Mouse (Mus musculus) MEL (cell line): ENCODE data around the gene Adcy3.

Experiments
- BHLHE40 ChIP-seq: IDR thresholded peaks from 2 replicates; pipeline ENCODE4 v1.6.1; 2012; ENCODE audit warnings: low read depth, mild to moderate bottlenecking, inconsistent platforms, low read length, improper control_type of control experiment, borderline replicate concordance
- CTCF ChIP-seq, 3 experiments: IDR thresholded peaks in 2 of 3; conservative IDR thresholded peaks in 1 of 3; 2 replicates each; pipeline ENCODE4 v1.5.1; 2011 to 2012; ENCODE audit warnings: low read length in 3 of 3, low read depth in 2 of 3, mild to moderate bottlenecking in 2 of 3, improper control_type of control experiment in 1 of 3, inconsistent platforms in 1 of 3, mixed read lengths in 1 of 3, moderate library complexity in 1 of 3; ENCODE audit not compliant: control insufficient read depth in 1 of 3, insufficient read depth in 1 of 3, poor library complexity in 1 of 3, severe bottlenecking in 1 of 3
- EP300 ChIP-seq, 2 experiments: IDR thresholded peaks; 2 replicates each; pipeline ENCODE4 v1.6.1; 2011; ENCODE audit warnings: improper control_type of control experiment in 2 of 2, low read length in 2 of 2, low read depth in 1 of 2, mild to moderate bottlenecking in 1 of 2
- GATA1 ChIP-seq: IDR thresholded peaks from 2 replicates; pipeline ENCODE4 v1.6.1; 2011; ENCODE audit warnings: low read depth, low read length, improper control_type of control experiment
- KAT2A ChIP-seq: conservative IDR thresholded peaks from 2 replicates; pipeline ENCODE4 v1.6.1; 2012; ENCODE audit warnings: low read depth, low read length, improper control_type of control experiment, inconsistent platforms
- MAFK ChIP-seq: IDR thresholded peaks from 2 replicates; pipeline ENCODE4 v1.6.1; 2011; ENCODE audit warnings: low read depth, mild to moderate bottlenecking, low read length, improper control_type of control experiment, borderline replicate concordance
- POLR2A ChIP-seq, 2 experiments: IDR thresholded peaks; 2 replicates each; pipeline ENCODE4 v1.6.1; 2011 to 2012; ENCODE audit warnings: low read length in 2 of 2, mild to moderate bottlenecking in 2 of 2, control low read depth in 1 of 2, improper control_type of control experiment in 1 of 2, low read depth in 1 of 2, moderate library complexity in 1 of 2; ENCODE audit not compliant: control insufficient read depth in 1 of 2, insufficient read depth in 1 of 2, poor library complexity in 1 of 2
- RCOR1 ChIP-seq: IDR thresholded peaks from 2 replicates; pipeline ENCODE4 v1.6.1; 2012; ENCODE audit warnings: low read depth, mild to moderate bottlenecking, inconsistent platforms, low read length, improper control_type of control experiment
- TAL1 ChIP-seq: IDR thresholded peaks from 2 replicates; pipeline ENCODE4 v1.6.1; 2012; ENCODE audit warnings: mild to moderate bottlenecking, inconsistent platforms, low read length, moderate library complexity, mixed read lengths
- ZC3H11A ChIP-seq: IDR thresholded peaks from 2 replicates; pipeline ENCODE4 v1.6.1; 2012; ENCODE audit warnings: low read depth, mild to moderate bottlenecking, inconsistent platforms, low read length, improper control_type of control experiment

DNA sequence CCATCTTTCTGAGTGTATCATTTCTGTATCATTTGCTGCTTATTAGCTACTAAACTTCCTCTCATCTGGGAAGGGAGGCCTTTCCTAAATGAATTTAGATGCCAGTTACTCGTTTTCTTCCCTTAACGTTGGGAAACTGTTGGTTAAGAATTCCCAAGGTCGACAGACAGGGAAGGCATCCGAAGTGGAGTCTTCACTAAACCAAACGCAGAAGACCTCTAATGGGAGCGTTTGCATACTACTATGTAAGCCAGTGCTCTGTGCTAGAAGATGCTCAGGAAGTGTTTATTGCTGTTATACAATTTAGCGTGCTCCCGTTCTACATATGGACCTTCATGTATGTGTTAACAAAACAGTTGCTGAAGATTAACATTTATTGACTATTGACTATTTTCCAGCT, 49.5 kb upstream of the Adcy3 start:
- no peak for TF ChIP-seq EP300 (IDR thresholded peaks at IDR 0.05; ENCODE audit: low read depth in 1 of 2, low read length in 2 of 2)
- TF ChIP-seq RCOR1, result no peak
- no peak for TF ChIP-seq GATA1
- no peak for TF ChIP-seq CTCF (IDR thresholded peaks at IDR 0.05 in 2 of 3, conservative IDR thresholded peaks at IDR 0.05 in 1 of 3; ENCODE audit: control insufficient read depth in 1 of 3, insufficient read depth in 1 of 3, low read depth in 2 of 3, low read length in 3 of 3, poor library complexity in 1 of 3, severe bottlenecking in 1 of 3)
- no peak for TF ChIP-seq TAL1
- no peak for TF ChIP-seq KAT2A
- TF ChIP-seq BHLHE40, result no peak
- no peak for TF ChIP-seq POLR2A (IDR thresholded peaks at IDR 0.05; ENCODE audit: control insufficient read depth in 1 of 2, insufficient read depth in 1 of 2, low read depth in 1 of 2, low read length in 2 of 2, poor library complexity in 1 of 2)
- no peak for TF ChIP-seq MAFK
- no peak for TF ChIP-seq ZC3H11A
